Mouse (Mus musculus): ENCODE data around the gene Ms4a2. TPM values are rescaled to one million over a fixed set of nuclear protein-coding genes. Genes with fewer than 3 reads are reported as not detected.

Ms4a2 gene
- polyA plus RNA-seq (2015; fragmentation: Nextera tagmentation; extraction: Ambion mirVana) = 0.18 and 0.40 TPM in 2 replicates

GRCm38 (mm10) chr19:11623551-11623950, at the start of gene Ms4a2:
Gene Ms4a2, minus strand, starts transcription at chr19:11623719.
- H3K36me3 ChIP-seq = no peaks in the 10 kb centered on the region
- ATAC-seq (ENCODE audit: low read depth) = no peak
- 0 out of 2 replicates have a peak, but pooled peaks cover 4% of the 10 kb centered on the region for H3K4me1 ChIP-seq (replicated peaks)
- no peak within 1 kb of the TSS for H3K4me3 ChIP-seq
- H3K27me3 ChIP-seq = no peaks in the 10 kb centered on the region
- no peaks in the 10 kb centered on the region for H3K9me3 ChIP-seq
- H3K9ac ChIP-seq = no peak within 1 kb of the TSS
- 76% methylated on average over 2 of the region's 2 CpGs for WGBS
- H3K4me2 ChIP-seq = no peak within 1 kb of the TSS
- no peak within 1 kb of the TSS for H3K27ac ChIP-seq (replicated peaks)

GRCm38 (mm10) chr19:11661562-11661961, 38.0 kb upstream of the Ms4a2 start:
- H3K27ac ChIP-seq (replicated peaks) = no peak overlapping the region
- H3K27me3 ChIP-seq = no peaks in the 10 kb centered on the region
- H3K9me3 ChIP-seq = no peaks in the 10 kb centered on the region
- H3K9ac ChIP-seq = no peak overlapping the region
- H3K36me3 ChIP-seq = no peaks in the 10 kb centered on the region
- no peak overlapping the region for H3K4me3 ChIP-seq
- no peaks in the 10 kb centered on the region for H3K4me1 ChIP-seq (replicated peaks)
- ATAC-seq (ENCODE audit: low read depth) = no peak
- H3K4me2 ChIP-seq = no peak overlapping the region

DNA sequence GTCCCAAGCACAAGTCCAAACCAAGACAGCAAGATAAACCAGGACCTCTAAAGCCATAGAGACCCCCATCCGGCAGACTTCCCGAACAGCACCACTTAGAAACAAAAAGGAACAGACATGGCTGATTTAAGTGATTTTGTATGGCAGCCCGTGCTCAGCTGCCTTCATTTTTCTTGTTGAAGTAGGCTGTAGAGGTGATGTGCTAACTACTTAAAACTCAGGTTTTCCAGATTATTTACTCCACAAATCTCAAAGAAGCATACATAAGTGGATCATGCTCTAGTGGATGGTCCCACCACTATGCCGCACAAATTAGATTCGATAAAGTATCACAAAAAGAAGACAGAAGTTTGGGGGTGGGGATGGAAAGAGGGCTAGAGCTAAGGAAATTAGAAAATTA, 36.9 kb upstream of the Ms4a2 start, which contains the start of gene Oosp2:
TSS of gene Oosp2 (minus strand) at position 101 of the 400 bp plus-strand sequence.
- Histone ChIP-seq H3K27ac (replicated peaks) (no peak within 1 kb of the TSS), H3K4me3 (no peak within 1 kb of the TSS), H3K9ac (no peak within 1 kb of the TSS), H3K9me3 (no peaks in the 10 kb centered on the region), H3K36me3 (no peaks in the 10 kb centered on the region), H3K27me3 (no peaks in the 10 kb centered on the region), H3K4me1 (replicated peaks) (no peaks in the 10 kb centered on the region), H3K4me2 (no peak within 1 kb of the TSS)
- ATAC-seq (ENCODE audit: low read depth) = no peak
- 85% methylated on average over 5 of the region's 5 CpGs for WGBS

- H3K27ac ChIP-seq (replicated peaks) = no peak overlapping the region
- no peaks in the 10 kb centered on the region for H3K4me1 ChIP-seq (replicated peaks)
- H3K4me2 ChIP-seq = no peak overlapping the region
- ATAC-seq (ENCODE audit: low read depth) = no peak
- no peaks in the 10 kb centered on the region for H3K36me3 ChIP-seq
- H3K4me3 ChIP-seq = no peak overlapping the region
- 77% methylated on average over 2 of the region's 2 CpGs for WGBS
- no peaks in the 10 kb centered on the region for H3K27me3 ChIP-seq
- H3K9ac ChIP-seq = no peak overlapping the region
- H3K9me3 ChIP-seq = no peaks in the 10 kb centered on the region
These were observed 35.6 kb upstream of the Ms4a2 start for GRCm38 (mm10) chr19:11659142-11659541.

DNA sequence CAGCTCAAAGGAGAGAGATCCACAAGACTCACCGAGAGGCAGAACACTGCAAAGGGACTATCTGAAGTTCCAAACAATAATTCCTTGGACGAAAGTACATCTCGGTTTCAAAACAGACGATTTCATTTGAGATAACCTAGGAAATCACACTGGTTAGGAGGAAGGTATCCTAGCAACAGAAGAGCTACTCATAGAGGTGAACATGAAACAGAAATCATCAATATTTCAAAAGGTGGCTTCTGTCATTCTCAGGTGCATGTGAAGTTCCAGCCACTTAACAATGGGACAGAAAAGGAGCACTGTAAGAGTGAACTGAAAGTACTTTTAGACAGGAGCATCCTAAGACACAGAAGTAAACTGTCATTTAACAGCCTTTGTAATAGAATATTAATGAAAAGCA, 26.0 kb upstream of the Ms4a2 start:
- Histone ChIP-seq H3K9ac (no peak overlapping the region), H3K4me3 (no peak overlapping the region), H3K9me3 (no peaks in the 10 kb centered on the region), H3K4me2 (no peak overlapping the region), H3K4me1 (replicated peaks) (no peaks in the 10 kb centered on the region), H3K36me3 (no peaks in the 10 kb centered on the region), H3K27ac (replicated peaks) (no peak overlapping the region), H3K27me3 (no peaks in the 10 kb centered on the region)
- ATAC-seq (ENCODE audit: low read depth) = no peak
- 86% methylated on average over 4 of the region's 4 CpGs for WGBS

- Histone ChIP-seq H3K27me3 (no peaks in the 10 kb centered on the region), H3K4me3 (no peak overlapping the region), H3K4me1 (replicated peaks) (no peaks in the 10 kb centered on the region), H3K36me3 (no peaks in the 10 kb centered on the region), H3K9ac (no peak overlapping the region), H3K4me2 (no peak overlapping the region), H3K9me3 (no peaks in the 10 kb centered on the region), H3K27ac (replicated peaks) (no peak overlapping the region)
- no peak for ATAC-seq (ENCODE audit: low read depth)
- 83% methylated on average over 3 of the region's 3 CpGs for WGBS
These were observed 22.6 kb upstream of the Ms4a2 start for GRCm38 (mm10) chr19:11646166-11646565.

GRCm38 (mm10) chr19:11640732-11641131, 17.2 kb upstream of the Ms4a2 start, which contains the start of gene Ms4a3:
Gene Ms4a3, minus strand, starts transcription at chr19:11640851.
- Histone ChIP-seq H3K4me3 (no peak within 1 kb of the TSS), H3K9me3 (no peaks in the 10 kb centered on the region), H3K4me1 (replicated peaks) (no peaks in the 10 kb centered on the region), H3K27me3 (no peaks in the 10 kb centered on the region), H3K9ac (no peak within 1 kb of the TSS), H3K27ac (replicated peaks) (no peak within 1 kb of the TSS), H3K4me2 (no peak within 1 kb of the TSS), H3K36me3 (no peaks in the 10 kb centered on the region)
- WGBS = 63% methylated on average over 1 of the region's 1 CpGs
- ATAC-seq (ENCODE audit: low read depth) = no peak

- H3K27ac ChIP-seq (replicated peaks) = no peak overlapping the region
- no peaks in the 10 kb centered on the region for H3K9me3 ChIP-seq
- H3K27me3 ChIP-seq = no peaks in the 10 kb centered on the region
- no peaks in the 10 kb centered on the region for H3K36me3 ChIP-seq
- no peak overlapping the region for H3K9ac ChIP-seq
- H3K4me3 ChIP-seq = no peak overlapping the region
- H3K4me1 ChIP-seq (replicated peaks) = no peaks in the 10 kb centered on the region
- WGBS = 85% methylated on average over 4 of the region's 4 CpGs
- no peak overlapping the region for H3K4me2 ChIP-seq
- no peak for ATAC-seq (ENCODE audit: low read depth)
These were observed 15.5 kb upstream of the Ms4a2 start for GRCm38 (mm10) chr19:11639038-11639437.

GRCm38 (mm10) chr19:11635572-11635971, 12.1 kb upstream of the Ms4a2 start:
- no peak overlapping the region for H3K9ac ChIP-seq
- WGBS = 84% methylated on average over 5 of the region's 5 CpGs
- no peaks in the 10 kb centered on the region for H3K27me3 ChIP-seq
- no peak overlapping the region for H3K4me2 ChIP-seq
- H3K27ac ChIP-seq (replicated peaks) = no peak overlapping the region
- no peaks in the 10 kb centered on the region for H3K36me3 ChIP-seq
- no peaks in the 10 kb centered on the region for H3K9me3 ChIP-seq
- H3K4me3 ChIP-seq = no peak overlapping the region
- H3K4me1 ChIP-seq (replicated peaks) = no peaks in the 10 kb centered on the region
- ATAC-seq (ENCODE audit: low read depth) = no peak

DNA sequence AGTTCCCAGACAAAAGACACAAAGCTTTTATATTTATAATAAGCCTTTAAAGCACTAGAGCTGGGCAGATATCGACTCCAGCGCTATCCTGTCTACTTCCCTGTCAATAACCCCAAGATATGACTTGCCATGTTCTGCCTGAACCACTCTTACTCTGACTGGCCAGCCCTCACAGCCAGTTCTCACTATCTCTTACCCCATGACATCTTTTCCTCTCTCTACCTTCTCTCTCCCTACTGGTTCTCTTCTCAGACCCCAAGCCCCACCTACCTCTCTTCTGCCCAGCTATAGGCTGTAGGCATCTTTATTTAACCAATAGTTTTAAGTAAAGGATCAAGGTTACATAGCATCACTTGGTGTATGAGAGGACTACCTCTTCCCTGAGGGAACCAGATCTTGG, 10.8 kb upstream of the Ms4a2 start:
- WGBS = 93% methylated on average over 2 of the region's 2 CpGs
- Histone ChIP-seq H3K36me3 (no peaks in the 10 kb centered on the region), H3K27ac (replicated peaks) (no peak overlapping the region), H3K4me2 (no peak overlapping the region), H3K9ac (no peak overlapping the region), H3K4me1 (replicated peaks) (no peaks in the 10 kb centered on the region), H3K9me3 (no peaks in the 10 kb centered on the region), H3K27me3 (no peaks in the 10 kb centered on the region), H3K4me3 (no peak overlapping the region)
- no peak for ATAC-seq (ENCODE audit: low read depth)

DNA sequence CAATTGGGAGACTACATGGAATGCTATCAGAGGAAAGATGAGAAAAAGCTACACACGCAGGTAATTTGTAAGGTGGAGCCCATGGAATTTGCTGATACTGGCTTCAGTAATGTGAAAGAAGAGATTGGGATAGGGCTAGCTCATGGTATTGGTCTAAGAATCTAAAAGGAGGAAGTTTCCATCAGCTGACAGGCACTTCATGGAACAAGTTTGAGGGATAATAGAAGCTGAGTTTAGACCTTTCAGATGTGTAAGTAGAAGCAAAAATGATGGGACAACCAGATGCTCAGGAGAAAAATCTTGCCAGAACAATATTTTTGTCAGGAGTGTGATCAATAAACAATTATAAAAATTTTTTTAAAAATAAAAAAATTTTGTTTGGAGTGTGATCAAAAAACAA, 10.2 kb upstream of the Ms4a2 start:
- H3K9me3 ChIP-seq = no peaks in the 10 kb centered on the region
- H3K4me2 ChIP-seq = no peak overlapping the region
- no peaks in the 10 kb centered on the region for H3K36me3 ChIP-seq
- H3K9ac ChIP-seq = no peak overlapping the region
- no peaks in the 10 kb centered on the region for H3K4me1 ChIP-seq (replicated peaks)
- ATAC-seq (ENCODE audit: low read depth) = no peak
- H3K4me3 ChIP-seq = no peak overlapping the region
- H3K27ac ChIP-seq (replicated peaks) = no peak overlapping the region
- no peaks in the 10 kb centered on the region for H3K27me3 ChIP-seq
- WGBS = 98% methylated on average over 1 of the region's 1 CpGs

DNA sequence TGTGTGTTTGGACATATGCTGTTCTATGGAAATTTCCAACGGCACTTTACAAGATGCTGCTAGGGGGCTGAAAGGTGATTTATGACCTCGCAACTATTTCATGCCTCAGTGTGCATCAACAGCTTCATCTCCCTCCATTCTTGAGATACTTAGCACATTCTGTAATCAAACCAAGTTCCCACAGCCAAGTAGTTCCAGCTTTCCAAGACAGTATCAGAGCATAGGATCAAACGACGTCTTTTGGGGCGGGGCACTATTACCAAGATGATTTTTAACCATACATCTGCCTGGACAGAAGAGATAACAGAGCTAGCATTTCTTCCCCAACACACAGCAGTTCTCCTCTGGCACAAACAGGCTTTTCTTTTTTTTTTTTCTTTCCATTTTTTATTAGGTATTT, 1.7 kb upstream of the Ms4a2 start:
- ATAC-seq (ENCODE audit: low read depth) = no peak
- Histone ChIP-seq H3K4me2 (no peak overlapping the region), H3K27me3 (no peaks in the 10 kb centered on the region), H3K9ac (no peak overlapping the region), H3K27ac (replicated peaks) (no peak overlapping the region), H3K9me3 (no peaks in the 10 kb centered on the region), H3K4me1 (replicated peaks) (0 out of 2 replicates have a peak, but pooled peaks cover 4% of the 10 kb centered on the region), H3K4me3 (no peak overlapping the region), H3K36me3 (no peaks in the 10 kb centered on the region)
- 65% methylated on average over 5 of the region's 5 CpGs for WGBS

- H3K9ac ChIP-seq = no peak overlapping the region
- no peak for ATAC-seq (ENCODE audit: low read depth)
- no peaks in the 10 kb centered on the region for H3K36me3 ChIP-seq
- 0 out of 2 replicates have a peak, but pooled peaks cover 4% of the 10 kb centered on the region for H3K4me1 ChIP-seq (replicated peaks)
- no peak overlapping the region for H3K4me2 ChIP-seq
- no peaks in the 10 kb centered on the region for H3K9me3 ChIP-seq
- no peaks in the 10 kb centered on the region for H3K27me3 ChIP-seq
- no peak overlapping the region for H3K27ac ChIP-seq (replicated peaks)
- H3K4me3 ChIP-seq = no peak overlapping the region
These were observed 1.3 kb upstream of the Ms4a2 start for GRCm38 (mm10) chr19:11624800-11625199.

Measured in neural tube, embryonic 13.5 days (tissue).